Mouse (Mus musculus) midbrain, embryonic 16.5 days (tissue): ENCODE measurements around the gene Gata5. TPM values are rescaled to one million over a fixed set of nuclear protein-coding genes. Genes with fewer than 3 reads are reported as not detected.

Source experiments
- ATAC-seq: fragments of 200-750 bp; cut with Nextera tagmentation; 2 replicates; pipeline ENCODE4 v1.8.0; 2017; ENCODE audit warnings: moderate TSS enrichment
- H3K27ac ChIP-seq: fragments of 300-500 bp; sonication (generic); 2 replicates; pipeline ENCODE4 v1.5.1; 2014; ENCODE audit warnings: mild to moderate bottlenecking, low read length, mixed read lengths
- H3K27me3 ChIP-seq: fragments of 300-500 bp; sonication (generic); 2 replicates; pipeline ENCODE4 v1.6.1; 2014; ENCODE audit warnings: low read depth, low read length, mixed read lengths; ENCODE audit not compliant: control insufficient read depth, insufficient read depth
- H3K36me3 ChIP-seq: fragments of 300-500 bp; sonication (generic); 2 replicates; pipeline ENCODE4 v1.6.1; 2014; ENCODE audit warnings: mild to moderate bottlenecking, low read length, moderate library complexity, mixed read lengths; ENCODE audit not compliant: control insufficient read depth, insufficient read depth
- H3K4me1 ChIP-seq: fragments of 300-500 bp; sonication (generic); 2 replicates; pipeline ENCODE4 v1.6.1; 2014; ENCODE audit warnings: mild to moderate bottlenecking, low read length, mixed read lengths; ENCODE audit not compliant: control insufficient read depth, insufficient read depth
- H3K4me2 ChIP-seq: fragments of 300-500 bp; sonication (generic); 2 replicates; pipeline ENCODE4 v1.6.1; 2014; ENCODE audit warnings: mild to moderate bottlenecking, low read length, mixed read lengths
- H3K4me3 ChIP-seq: fragments of 300-500 bp; sonication (generic); 2 replicates; pipeline ENCODE4 v1.5.1; 2014; ENCODE audit warnings: low read depth, mild to moderate bottlenecking, low read length, moderate library complexity, mixed read lengths
- H3K9ac ChIP-seq: fragments of 300-500 bp; sonication (generic); 2 replicates; pipeline ENCODE4 v1.6.1; 2014; ENCODE audit warnings: low read depth, low read length, mixed read lengths
- H3K9me3 ChIP-seq: fragments of 300-500 bp; sonication (generic); replicated peaks from 2 replicates; pipeline ENCODE4 v1.6.1; 2014; ENCODE audit warnings: mild to moderate bottlenecking, low read length, mixed read lengths; ENCODE audit not compliant: control insufficient read depth, poor library complexity, severe bottlenecking
- WGBS: fragments of 180-500 bp; shearing (Covaris S2); extraction: QIAGEN DNeasy Blood & Tissue Kit; methylation state at CpG from one replicate; pipeline ENCODE4 v1.1.7; 2014; 5-methylcytosine and 5-hydroxymethylcytosine counted together
- polyA plus RNA-seq: library from polyadenylated mRNA; unstranded; fragments of >200 nt; fragmentation: Nextera tagmentation; extraction: Ambion mirVana; gene quantifications from 2 replicates; pipeline ENCODE4 v1.2.1, GENCODE M21; 2015

Gata5 gene
- polyA plus RNA-seq, 1 experiment from 2014 or later, result not detected

GRCm38 (mm10) chr2:180322674-180323355, 11.7 kb downstream of the Gata5 start:
- Histone ChIP-seq H3K9me3 (no peaks in the 10 kb centered on the region), H3K4me2 (no peak overlapping the region), H3K27ac (no peak overlapping the region), H3K4me1 (no peaks in the 10 kb centered on the region), H3K4me3 (no peak overlapping the region), H3K27me3 (no peaks in the 10 kb centered on the region), H3K9ac (0 out of 2 replicates have a peak overlapping the region, but pooled peaks have one; percentile 0), H3K36me3 (no peaks in the 10 kb centered on the region)
- WGBS, result 30% methylated on average over 14 of the region's 14 CpGs
- no peak for ATAC-seq

DNA sequence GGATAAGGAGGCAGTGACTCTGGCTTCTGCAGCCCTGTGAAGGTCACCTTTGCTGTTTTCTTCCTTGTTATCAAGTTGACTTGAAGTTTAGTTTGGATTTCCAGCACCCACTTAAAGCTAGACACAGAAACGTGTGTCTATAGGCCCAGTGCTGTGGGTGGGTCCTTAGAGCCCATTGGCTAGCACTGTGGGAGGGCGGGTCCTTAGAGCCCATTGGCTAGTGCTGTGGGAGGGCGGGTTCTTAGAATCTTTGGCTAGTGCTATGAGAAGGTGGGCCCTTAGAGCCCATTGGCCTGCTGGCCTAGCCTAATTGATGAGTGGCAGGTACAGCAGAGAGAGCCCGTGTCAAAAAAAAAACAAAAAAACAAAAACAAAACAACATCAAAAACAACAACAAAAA, 14.3 kb downstream of the Gata5 start:
- Histone ChIP-seq H3K27me3 (no peaks in the 10 kb centered on the region), H3K36me3 (no peaks in the 10 kb centered on the region), H3K9ac (no peak overlapping the region), H3K4me2 (no peak overlapping the region), H3K4me3 (no peak overlapping the region), H3K4me1 (no peaks in the 10 kb centered on the region), H3K9me3 (no peaks in the 10 kb centered on the region), H3K27ac (no peak overlapping the region)
- 73% methylated on average over 4 of the region's 4 CpGs for WGBS
- ATAC-seq, result no peak

DNA sequence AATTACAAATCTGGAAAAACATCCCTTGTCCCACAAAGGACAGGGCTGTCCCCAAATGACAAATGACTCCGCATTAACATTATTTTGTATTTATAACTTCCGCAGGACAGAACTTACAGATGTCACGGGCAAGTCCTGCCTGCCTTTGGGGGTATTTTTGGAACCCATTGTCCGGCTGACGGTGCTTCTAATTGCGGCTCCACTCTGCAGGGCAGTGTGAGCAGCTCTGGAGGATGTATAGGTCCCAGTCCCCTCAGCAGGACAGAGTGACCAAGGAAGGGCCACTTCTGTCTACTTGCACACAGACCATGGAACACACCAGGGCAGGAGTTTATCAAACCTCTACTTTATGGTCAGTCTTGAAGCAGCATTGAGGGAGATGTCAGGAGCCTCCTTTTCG, 16.9 kb downstream of the Gata5 start:
- no peak overlapping the region for H3K27ac ChIP-seq
- no peak overlapping the region for H3K9ac ChIP-seq
- ATAC-seq, result no peak
- no peaks in the 10 kb centered on the region for H3K27me3 ChIP-seq
- WGBS, result 90% methylated on average over 7 of the region's 7 CpGs
- H3K4me2 ChIP-seq, result no peak overlapping the region
- H3K4me3 ChIP-seq, result no peak overlapping the region
- no peaks in the 10 kb centered on the region for H3K4me1 ChIP-seq
- no peaks in the 10 kb centered on the region for H3K36me3 ChIP-seq
- H3K9me3 ChIP-seq, result no peaks in the 10 kb centered on the region

- no peaks in the 10 kb centered on the region for H3K9me3 ChIP-seq
- no peak for ATAC-seq
- H3K9ac ChIP-seq, result no peak overlapping the region
- H3K4me3 ChIP-seq, result no peak overlapping the region
- no peak overlapping the region for H3K4me2 ChIP-seq
- no peaks in the 10 kb centered on the region for H3K4me1 ChIP-seq
- 80% methylated on average over 2 of the region's 2 CpGs for WGBS
- no peak overlapping the region for H3K27ac ChIP-seq
- no peaks in the 10 kb centered on the region for H3K27me3 ChIP-seq
- no peaks in the 10 kb centered on the region for H3K36me3 ChIP-seq
Observed at GRCm38 (mm10) chr2:180314292-180314691, 20.2 kb downstream of the Gata5 start.

DNA sequence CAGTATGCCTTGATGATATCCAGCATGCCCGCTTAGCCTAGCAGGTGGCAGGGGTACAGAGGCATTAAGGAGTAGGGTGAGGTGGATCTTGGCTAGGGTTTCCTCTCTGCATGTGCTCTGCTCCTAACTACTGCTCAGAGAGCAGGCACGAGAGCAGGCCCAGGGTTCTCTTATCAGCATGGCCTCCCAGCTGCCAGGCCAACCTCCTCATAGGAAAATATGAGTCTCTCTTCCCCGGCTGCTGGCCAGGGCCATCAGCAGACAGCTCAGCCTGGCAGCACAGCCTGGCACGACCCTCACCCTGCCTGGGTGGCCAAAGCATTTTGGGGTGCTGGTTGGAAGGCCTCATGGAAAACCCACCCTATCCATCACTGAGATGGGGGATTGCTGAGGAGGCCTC, 23.4 kb downstream of the Gata5 start:
- Histone ChIP-seq H3K4me2 (no peak overlapping the region), H3K27ac (no peak overlapping the region), H3K9me3 (no peaks in the 10 kb centered on the region), H3K36me3 (no peaks in the 10 kb centered on the region), H3K4me3 (no peak overlapping the region), H3K9ac (no peak overlapping the region), H3K27me3 (no peaks in the 10 kb centered on the region), H3K4me1 (no peaks in the 10 kb centered on the region)
- 80% methylated on average over 4 of the region's 4 CpGs for WGBS
- no peak for ATAC-seq

DNA sequence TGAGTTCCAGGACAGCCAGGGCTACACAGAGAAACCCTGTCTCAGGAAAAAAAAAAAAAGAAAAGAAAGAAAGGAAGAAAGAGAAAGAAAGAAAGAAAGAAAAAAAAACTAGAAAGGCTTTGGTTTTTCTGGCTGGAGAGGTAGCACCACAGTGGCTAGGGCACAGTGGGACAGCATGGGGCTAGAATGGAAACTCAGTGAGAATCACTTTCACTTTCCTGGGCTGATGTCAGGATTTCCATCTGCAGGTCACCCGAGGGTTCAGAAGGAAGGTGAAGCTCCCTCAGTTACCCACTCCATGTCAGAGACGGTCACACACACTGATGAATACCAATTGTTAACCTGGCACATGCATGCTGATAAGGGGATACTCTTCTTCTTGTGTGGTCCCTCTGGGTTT, 26.8 kb downstream of the Gata5 start:
- no peaks in the 10 kb centered on the region for H3K36me3 ChIP-seq
- H3K4me1 ChIP-seq, result no peaks in the 10 kb centered on the region
- H3K9ac ChIP-seq, result no peak overlapping the region
- H3K4me3 ChIP-seq, result no peak overlapping the region
- no peak overlapping the region for H3K4me2 ChIP-seq
- no peaks in the 10 kb centered on the region; the same call in 1 of the 2 replicates for H3K9me3 ChIP-seq
- 62% methylated on average over 2 of the region's 2 CpGs for WGBS
- H3K27ac ChIP-seq, result no peak overlapping the region
- ATAC-seq, result no peak
- H3K27me3 ChIP-seq, result no peaks in the 10 kb centered on the region

DNA sequence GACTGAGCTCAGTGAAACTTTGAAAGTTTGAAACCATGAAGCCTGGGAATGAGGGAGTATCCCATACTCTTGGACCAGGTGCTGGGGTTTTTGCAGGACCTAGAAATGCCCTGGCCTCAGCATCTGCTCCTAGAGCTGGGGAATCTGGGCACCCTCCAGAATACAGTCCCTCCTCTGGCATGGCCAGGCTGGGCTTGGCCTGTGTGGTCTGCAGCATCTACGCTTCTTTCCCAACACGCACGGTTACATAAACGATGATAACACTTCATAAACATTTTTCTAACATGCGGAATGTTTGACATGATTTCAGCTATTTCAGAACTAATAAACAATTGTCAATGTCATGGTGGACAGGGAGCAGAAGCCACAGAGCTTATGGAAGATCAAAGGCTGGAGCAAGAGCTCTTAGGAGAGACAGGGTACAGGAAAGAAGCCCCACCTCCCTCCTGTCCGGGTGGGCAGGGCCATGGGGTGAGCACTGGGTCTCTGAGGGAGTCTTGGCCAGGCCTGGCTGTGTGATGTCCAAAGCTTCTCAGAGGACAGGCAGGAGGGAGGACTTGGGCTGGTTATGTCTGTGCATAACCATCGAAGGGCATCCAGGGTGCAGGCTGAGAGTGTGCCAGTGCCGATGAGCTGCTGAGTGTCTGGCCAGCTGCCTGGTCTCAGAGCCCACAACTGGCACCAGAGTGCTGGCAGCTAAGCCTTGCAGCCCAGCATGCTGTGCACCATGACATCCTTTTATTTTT, 27.9 kb downstream of the Gata5 start:
- Histone ChIP-seq H3K36me3 (no peaks in the 10 kb centered on the region), H3K27ac (no peak overlapping the region), H3K4me3 (no peak overlapping the region), H3K4me1 (no peaks in the 10 kb centered on the region), H3K27me3 (no peaks in the 10 kb centered on the region), H3K4me2 (no peak overlapping the region), H3K9me3 (no peaks in the 10 kb centered on the region; the same call in 1 of the 2 replicates), H3K9ac (no peak overlapping the region)
- 85% methylated on average over 8 of the region's 8 CpGs for WGBS
- ATAC-seq, result no peak

DNA sequence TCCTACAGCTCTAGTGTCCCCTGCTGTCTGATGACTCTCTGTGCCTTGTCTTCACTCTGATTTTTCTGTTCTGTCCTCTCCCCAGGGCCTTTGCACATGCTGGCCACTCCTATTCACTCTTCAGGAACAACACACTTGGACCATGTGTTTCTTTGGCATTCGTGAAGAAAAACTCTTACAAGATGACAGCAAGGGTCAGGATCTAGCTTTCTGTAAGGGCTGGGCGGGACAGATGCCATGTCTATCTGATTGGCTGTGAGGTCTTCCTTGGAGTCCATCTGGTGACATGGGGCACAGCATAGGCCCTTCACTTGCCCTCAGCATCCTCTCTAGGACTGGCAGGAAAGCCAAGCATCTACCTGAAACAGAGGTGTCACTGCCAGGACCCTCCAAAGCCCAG, 28.5 kb downstream of the Gata5 start:
- 82% methylated on average over 2 of the region's 2 CpGs for WGBS
- Histone ChIP-seq H3K27me3 (no peaks in the 10 kb centered on the region), H3K4me1 (no peaks in the 10 kb centered on the region), H3K9ac (no peak overlapping the region), H3K4me3 (no peak overlapping the region), H3K27ac (no peak overlapping the region), H3K4me2 (no peak overlapping the region), H3K9me3 (no peaks in the 10 kb centered on the region; the same call in 1 of the 2 replicates), H3K36me3 (no peaks in the 10 kb centered on the region)
- ATAC-seq, result no peak

GRCm38 (mm10) chr2:180305490-180305889, 29.0 kb downstream of the Gata5 start:
- 84% methylated on average over 3 of the region's 3 CpGs for WGBS
- Histone ChIP-seq H3K9ac (no peak overlapping the region), H3K27me3 (no peaks in the 10 kb centered on the region), H3K4me3 (no peak overlapping the region), H3K4me2 (no peak overlapping the region), H3K36me3 (no peaks in the 10 kb centered on the region), H3K4me1 (no peaks in the 10 kb centered on the region), H3K27ac (no peak overlapping the region), H3K9me3 (no peaks in the 10 kb centered on the region; the same call in 1 of the 2 replicates)
- ATAC-seq, result no peak
